Mouse (Mus musculus) liver, embryonic 11.5 days (tissue): ENCODE measurements around the gene Dclk2. TPM values are rescaled to one million over a fixed set of nuclear protein-coding genes. Genes with fewer than 3 reads are reported as not detected.

Experiments
- ATAC-seq: fragments of 200-750 bp; cut with Nextera tagmentation; replicated peaks from 2 replicates; pipeline ENCODE4 v1.8.0; 2017; ENCODE audit warnings: moderate number of reproducible peaks, mild to moderate bottlenecking, moderate TSS enrichment, moderate library complexity; ENCODE audit not compliant: low FRiP score
- DNase-seq: peaks from one replicate; pipeline ENCODE4 v3.0.0-alpha.2; 2017; ENCODE audit warnings: low spot score
- H3K27ac ChIP-seq: fragments of 300-500 bp; sonication (generic); 2 replicates; pipeline ENCODE4 v1.5.1; 2014; ENCODE audit warnings: mild to moderate bottlenecking, low read depth, low read length, control low read depth
- H3K27me3 ChIP-seq: fragments of 300-500 bp; sonication (generic); replicated peaks from 2 replicates; pipeline ENCODE4 v1.6.1; 2014; ENCODE audit warnings: low read length, mixed read lengths; ENCODE audit not compliant: control insufficient read depth, insufficient read depth
- H3K36me3 ChIP-seq: fragments of 300-500 bp; sonication (generic); 2 replicates; pipeline ENCODE4 v1.6.1; 2014; ENCODE audit warnings: mild to moderate bottlenecking, low read length, moderate library complexity, mixed read lengths; ENCODE audit not compliant: control insufficient read depth, insufficient read depth
- H3K4me1 ChIP-seq: fragments of 300-500 bp; sonication (generic); replicated peaks from 2 replicates; pipeline ENCODE4 v1.6.1; 2014; ENCODE audit warnings: low read length, mixed read lengths; ENCODE audit not compliant: control insufficient read depth, insufficient read depth
- H3K4me2 ChIP-seq: fragments of 300-500 bp; sonication (generic); 2 replicates; pipeline ENCODE4 v1.6.1; 2014; ENCODE audit warnings: mild to moderate bottlenecking, control low read depth, moderate library complexity
- H3K4me3 ChIP-seq: fragments of 300-500 bp; sonication (generic); 2 replicates; pipeline ENCODE4 v1.5.1; 2014; ENCODE audit warnings: low read depth, low read length, control low read depth
- H3K9ac ChIP-seq: fragments of 300-500 bp; sonication (generic); 2 replicates; pipeline ENCODE4 v1.6.1; 2014; ENCODE audit warnings: low read depth, low read length, control low read depth
- H3K9me3 ChIP-seq: fragments of 300-500 bp; sonication (generic); 2 replicates; pipeline ENCODE4 v1.6.1; 2016; ENCODE audit warnings: low read length, inconsistent platforms, mixed read lengths; ENCODE audit not compliant: control insufficient read depth
- WGBS: fragments of 180-500 bp; shearing (Covaris S2); extraction: QIAGEN DNeasy Blood & Tissue Kit; methylation state at CpG from one replicate; pipeline ENCODE4 v1.1.7; 2014; 5-methylcytosine and 5-hydroxymethylcytosine counted together
- polyA plus RNA-seq: library from polyadenylated mRNA; unstranded; fragments of >200 nt; fragmentation: Nextera tagmentation; extraction: Ambion mirVana; gene quantifications from 2 replicates; pipeline ENCODE4 v1.2.1, GENCODE M21; 2014

Gene Dclk2
- polyA plus RNA-seq, 1 experiment from 2014 or later, result 9.3 TPM

DNA sequence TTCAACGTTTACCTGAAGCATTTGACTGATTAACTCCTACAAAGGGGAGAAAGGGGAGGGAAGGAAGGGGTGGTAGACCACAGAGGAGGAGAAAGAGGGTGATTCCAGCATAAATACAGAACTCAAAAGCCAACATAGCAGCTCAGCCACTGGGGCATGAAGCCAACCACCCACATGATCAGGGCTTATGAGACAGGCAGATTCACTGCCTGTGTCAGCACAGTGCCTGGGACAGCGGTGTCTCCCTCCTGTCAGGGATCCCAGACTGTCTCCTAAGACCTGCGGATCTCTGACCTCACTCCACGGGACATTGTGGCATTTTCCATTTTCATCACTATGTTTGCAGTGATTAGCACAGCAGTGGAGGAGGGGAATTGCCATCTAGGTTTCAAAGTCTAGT is 127.4 kb downstream of the Dclk2 start:
- H3K27ac ChIP-seq, result no peak overlapping the region
- H3K27me3 ChIP-seq, result no peaks in the 10 kb centered on the region
- no peak for DNase-seq
- ATAC-seq, result no peak
- 63% methylated on average over 4 of the region's 4 CpGs for WGBS
- H3K4me3 ChIP-seq, result no peak overlapping the region
- no peaks in the 10 kb centered on the region for H3K9me3 ChIP-seq
- H3K36me3 ChIP-seq, result no peaks in the 10 kb centered on the region
- H3K4me2 ChIP-seq, result no peak overlapping the region
- no peak overlapping the region for H3K9ac ChIP-seq
- H3K4me1 ChIP-seq, result peaks cover 11% of the 10 kb centered on the region

DNA sequence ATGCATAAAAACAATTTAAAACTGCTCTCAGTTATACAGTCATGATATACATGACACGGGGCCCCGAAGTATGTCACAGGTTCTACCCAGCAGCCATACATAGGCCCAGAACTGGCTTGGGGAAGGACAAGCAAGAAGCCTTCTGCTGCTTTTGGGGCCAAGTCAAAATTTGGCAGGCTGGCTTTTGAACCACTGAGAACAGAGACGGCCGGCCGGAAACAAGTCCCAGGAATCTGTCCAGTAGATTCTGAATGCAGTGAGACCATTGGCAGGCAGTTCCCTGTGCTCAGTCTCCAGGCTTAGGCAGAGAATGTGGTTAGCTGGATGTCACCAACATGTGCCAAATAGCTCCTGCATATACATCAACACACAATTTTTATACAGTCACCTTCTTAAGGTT is 130.9 kb downstream of the Dclk2 start:
- Histone ChIP-seq H3K4me2 (no peak overlapping the region), H3K36me3 (no peaks in the 10 kb centered on the region), H3K9me3 (no peaks in the 10 kb centered on the region), H3K4me1 (peaks cover 5% of the 10 kb centered on the region; the same call in 1 of the 2 replicates), H3K27ac (no peak overlapping the region), H3K27me3 (no peaks in the 10 kb centered on the region), H3K4me3 (no peak overlapping the region), H3K9ac (no peak overlapping the region)
- DNase-seq (no peak), ATAC-seq (no peak)
- WGBS, result 90% methylated on average over 5 of the region's 5 CpGs

DNA sequence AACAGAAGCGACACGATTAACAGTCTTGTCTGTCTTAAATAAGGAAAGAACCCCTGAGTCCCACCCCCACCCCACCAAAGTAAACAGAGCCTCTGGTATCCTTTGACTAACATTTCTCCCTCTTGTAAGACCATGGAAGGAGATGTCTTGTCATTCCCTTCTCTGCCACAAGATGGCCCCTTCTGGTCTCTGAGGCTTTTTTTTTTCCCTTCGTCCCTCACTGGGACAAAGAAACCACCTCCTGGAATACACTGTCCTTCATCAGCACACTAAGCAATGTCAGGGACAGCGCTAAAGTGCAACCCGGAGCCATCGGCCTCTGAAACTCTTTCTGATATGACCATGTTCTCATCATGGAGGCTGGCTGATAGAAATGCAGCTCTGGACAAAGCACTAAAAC is 131.9 kb downstream of the Dclk2 start:
- DNase-seq (no peak), ATAC-seq (no peak; the same call in 1 of the 2 replicates)
- no peaks in the 10 kb centered on the region for H3K27me3 ChIP-seq
- H3K27ac ChIP-seq, result no peak overlapping the region
- WGBS, result 51% methylated on average over 6 of the region's 6 CpGs
- H3K36me3 ChIP-seq, result no peaks in the 10 kb centered on the region
- H3K4me1 ChIP-seq, result peaks cover 5% of the 10 kb centered on the region; the same call in 1 of the 2 replicates
- no peaks in the 10 kb centered on the region for H3K9me3 ChIP-seq
- no peak overlapping the region for H3K4me3 ChIP-seq
- no peak overlapping the region for H3K9ac ChIP-seq
- H3K4me2 ChIP-seq, result no peak overlapping the region

DNA sequence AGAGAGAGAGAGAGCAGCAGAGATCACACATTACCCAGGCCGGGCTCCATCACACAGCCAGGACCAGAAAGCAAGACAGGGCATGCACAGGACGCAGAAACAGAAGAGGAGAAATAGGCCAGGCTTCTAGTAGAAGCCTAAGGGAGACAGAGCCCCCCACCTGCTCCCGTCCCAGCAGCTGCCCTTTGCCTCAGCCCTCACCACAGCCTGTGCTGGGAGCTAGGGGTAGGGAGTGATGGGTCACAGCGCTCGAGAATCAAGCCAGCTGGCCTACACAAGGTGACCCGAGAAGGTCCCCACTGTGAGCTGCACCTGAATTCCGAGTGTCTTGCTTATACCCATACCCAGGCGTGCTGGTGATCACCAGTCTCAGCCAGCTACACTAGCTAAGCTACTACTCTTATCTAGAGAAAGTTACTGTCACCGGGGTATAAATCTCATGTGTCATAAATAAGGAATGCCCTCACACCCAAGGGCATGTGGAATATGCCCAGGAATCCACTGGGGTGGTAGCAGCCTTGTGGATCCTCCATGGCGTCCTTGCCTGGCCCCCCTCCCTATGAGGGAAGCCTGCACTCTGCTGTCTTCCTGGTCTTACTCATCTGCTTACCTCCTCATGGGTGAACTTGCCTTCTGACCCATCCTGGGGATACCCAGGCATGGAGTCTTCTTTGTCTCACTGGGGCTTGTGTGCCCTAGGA is 133.1 kb downstream of the Dclk2 start:
- no peaks in the 10 kb centered on the region for H3K9me3 ChIP-seq
- H3K4me2 ChIP-seq, result no peak overlapping the region
- peaks cover 5% of the 10 kb centered on the region; the same call in 1 of the 2 replicates for H3K4me1 ChIP-seq
- no peak for DNase-seq
- H3K27ac ChIP-seq, result no peak overlapping the region
- ATAC-seq, result no peak
- no peak overlapping the region for H3K4me3 ChIP-seq
- 73% methylated on average over 10 of the region's 10 CpGs for WGBS
- no peaks in the 10 kb centered on the region for H3K36me3 ChIP-seq
- no peaks in the 10 kb centered on the region for H3K27me3 ChIP-seq
- H3K9ac ChIP-seq, result no peak overlapping the region

DNA sequence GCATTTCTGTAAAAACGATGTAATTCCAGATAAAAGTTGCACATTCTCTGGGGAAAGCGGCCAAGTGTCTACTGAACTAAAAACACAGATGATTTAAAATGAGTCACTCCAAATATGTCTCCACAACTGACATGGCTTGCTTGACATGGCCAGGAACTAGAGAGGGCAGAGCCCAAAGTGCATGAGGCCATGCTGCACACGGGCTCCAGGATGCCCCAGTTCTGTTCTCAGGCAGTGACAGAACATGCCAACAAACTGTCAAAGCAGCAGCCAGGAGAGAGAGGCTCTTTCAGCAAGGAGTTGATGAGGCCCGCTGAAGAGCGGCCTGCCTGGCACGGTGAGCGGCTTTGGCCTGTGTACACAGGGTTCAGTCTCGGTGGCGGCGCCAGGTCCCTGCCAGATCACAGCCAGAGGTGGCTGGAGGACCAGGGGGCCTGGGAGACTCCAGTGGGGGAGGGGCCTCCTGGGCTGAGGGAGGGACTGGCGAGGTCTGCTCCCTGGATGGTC is 133.8 kb downstream of the Dclk2 start:
- DNase-seq, result no peak
- no peak overlapping the region for H3K9ac ChIP-seq
- no peak overlapping the region for H3K4me3 ChIP-seq
- ATAC-seq, result 0 out of 2 replicates have a peak, but pooled peaks have one; percentile 34
- H3K36me3 ChIP-seq, result no peaks in the 10 kb centered on the region
- no peak overlapping the region for H3K4me2 ChIP-seq
- 65% methylated on average over 11 of the region's 11 CpGs for WGBS
- no peaks in the 10 kb centered on the region for H3K9me3 ChIP-seq
- H3K27me3 ChIP-seq, result no peaks in the 10 kb centered on the region
- H3K4me1 ChIP-seq, result peaks cover 5% of the 10 kb centered on the region; the same call in 1 of the 2 replicates
- H3K27ac ChIP-seq, result no peak overlapping the region

DNA sequence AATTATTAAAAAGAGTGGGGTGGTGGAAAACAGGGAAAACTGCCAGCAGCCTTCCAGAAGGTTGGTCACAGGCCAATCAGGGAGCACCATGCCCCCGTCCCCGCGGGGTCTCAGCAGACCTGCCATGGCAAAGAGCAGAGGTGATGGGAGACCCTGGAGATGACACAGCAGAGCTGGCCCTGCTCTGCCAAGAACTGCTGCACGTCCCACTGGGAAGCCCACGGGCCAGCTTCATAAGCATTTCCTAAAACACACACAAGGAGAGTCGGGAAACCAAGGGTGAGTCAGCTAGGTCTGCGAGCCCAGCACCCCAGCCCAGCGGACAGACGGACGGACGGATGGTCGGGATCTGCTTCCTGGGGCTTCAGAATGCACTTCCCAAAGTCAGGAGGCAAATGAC is 134.4 kb downstream of the Dclk2 start:
- H3K9me3 ChIP-seq, result no peaks in the 10 kb centered on the region
- H3K27ac ChIP-seq, result no peak overlapping the region
- WGBS, result 86% methylated on average over 12 of the region's 12 CpGs
- ATAC-seq, result no peak
- H3K27me3 ChIP-seq, result no peaks in the 10 kb centered on the region
- H3K4me2 ChIP-seq, result no peak overlapping the region
- no peak overlapping the region for H3K4me3 ChIP-seq
- no peak overlapping the region for H3K9ac ChIP-seq
- H3K4me1 ChIP-seq, result peaks cover 5% of the 10 kb centered on the region; the same call in 1 of the 2 replicates
- no peak for DNase-seq
- no peaks in the 10 kb centered on the region for H3K36me3 ChIP-seq

DNA sequence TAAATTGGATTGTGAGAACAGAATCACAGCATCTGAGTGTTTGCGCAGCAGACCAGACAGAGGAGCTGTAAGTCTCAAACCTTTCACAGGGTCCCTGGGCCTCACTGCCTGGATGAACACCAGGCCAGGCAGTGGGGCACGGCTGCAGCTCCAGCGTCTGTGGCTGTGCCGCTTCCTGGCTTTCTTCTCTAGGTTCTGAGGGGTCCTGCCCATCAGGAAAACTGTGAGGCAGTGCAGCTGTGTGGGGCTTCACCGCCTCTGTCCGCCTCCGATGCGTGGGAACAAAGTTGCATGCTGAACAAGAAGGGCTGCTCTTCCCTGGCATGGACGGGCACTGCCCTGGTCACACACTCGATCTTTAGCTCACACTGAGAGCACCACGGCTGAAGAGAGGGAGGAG is 135.7 kb downstream of the Dclk2 start:
- Histone ChIP-seq H3K27ac (no peak overlapping the region), H3K4me3 (no peak overlapping the region), H3K27me3 (no peaks in the 10 kb centered on the region), H3K4me2 (no peak overlapping the region), H3K9ac (no peak overlapping the region), H3K4me1 (peaks cover 5% of the 10 kb centered on the region; the same call in 1 of the 2 replicates), H3K9me3 (no peaks in the 10 kb centered on the region), H3K36me3 (no peaks in the 10 kb centered on the region)
- no peak for DNase-seq
- 69% methylated on average over 11 of the region's 11 CpGs for WGBS
- no peak for ATAC-seq

DNA sequence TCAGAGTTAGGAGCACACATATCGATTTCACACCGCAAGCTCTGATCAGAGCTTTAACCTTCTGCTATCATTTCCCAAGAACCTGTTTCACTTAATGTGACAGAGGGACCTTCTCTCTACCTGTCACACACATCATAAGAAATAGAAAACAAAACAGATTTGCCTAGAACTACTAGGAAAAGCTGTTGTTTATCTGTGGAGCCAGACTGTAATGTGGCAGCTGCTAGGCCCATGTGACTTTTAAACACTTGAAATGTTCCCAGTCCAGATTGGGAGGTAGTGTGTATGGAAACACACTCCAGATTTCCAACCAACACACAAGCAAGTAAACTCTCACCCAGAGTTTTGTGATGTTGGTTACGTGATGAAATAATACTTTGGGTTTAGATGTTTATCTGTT is 136.6 kb downstream of the Dclk2 start:
- Histone ChIP-seq H3K4me2 (no peak overlapping the region), H3K4me1 (peaks cover 4% of the 10 kb centered on the region; the same call in 1 of the 2 replicates), H3K9ac (no peak overlapping the region), H3K9me3 (no peaks in the 10 kb centered on the region), H3K4me3 (no peak overlapping the region), H3K27ac (no peak overlapping the region), H3K36me3 (no peaks in the 10 kb centered on the region), H3K27me3 (no peaks in the 10 kb centered on the region)
- ATAC-seq (no peak), DNase-seq (no peak)
- WGBS, result 94% methylated on average over 3 of the region's 3 CpGs

DNA sequence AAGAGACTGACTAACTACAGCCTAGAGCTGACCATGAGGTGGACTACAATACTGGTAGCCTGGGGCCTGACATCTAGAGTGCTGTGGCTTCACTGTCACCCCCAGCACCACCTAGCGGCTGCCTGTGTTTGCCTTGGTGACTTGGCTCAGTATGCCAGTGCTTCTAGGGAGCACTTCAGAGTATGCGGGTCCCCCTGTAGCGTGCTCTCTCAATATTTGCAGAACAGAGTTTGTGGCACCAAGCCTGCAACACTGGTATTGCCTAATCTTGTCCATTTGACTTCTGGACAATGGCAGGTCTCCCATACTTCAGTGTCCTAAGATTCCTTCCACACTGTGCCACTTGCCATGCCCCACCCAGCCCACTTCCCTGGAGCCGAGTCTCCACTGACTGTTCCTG is 140.9 kb downstream of the Dclk2 start:
- no peaks in the 10 kb centered on the region for H3K27me3 ChIP-seq
- DNase-seq (no peak), ATAC-seq (no peak)
- H3K27ac ChIP-seq, result no peak overlapping the region
- WGBS, result 73% methylated on average over 4 of the region's 4 CpGs
- H3K4me2 ChIP-seq, result no peak overlapping the region
- no peak overlapping the region for H3K9ac ChIP-seq
- no peaks in the 10 kb centered on the region for H3K4me1 ChIP-seq
- H3K9me3 ChIP-seq, result no peaks in the 10 kb centered on the region
- H3K4me3 ChIP-seq, result no peak overlapping the region
- H3K36me3 ChIP-seq, result no peaks in the 10 kb centered on the region
